Mouse (Mus musculus): ENCODE results near the gene 6030408B16Rik. TPM values are rescaled to one million over a fixed set of nuclear protein-coding genes. Genes with fewer than 3 reads are reported as not detected.
"Not testable (repeated sequence)": the region's sequence is repeated elsewhere in the genome, so short reads cannot be mapped to it uniquely, and the experiment has no call there.

The 6030408B16Rik gene
- polyA plus RNA-seq, 1 experiment: not detected

- peaks cover 10% of the 10 kb centered on the region for H3K9me3 ChIP-seq (ENCODE audit: control insufficient read depth, low read length)
- TF ChIP-seq GATA1 (IDR thresholded peaks at IDR 0.05; ENCODE audit: low read length) (no peak), TAL1 (IDR thresholded peaks at IDR 0.05; ENCODE audit: low read length) (no peak)
- H3K27me3 ChIP-seq (ENCODE audit: control insufficient read depth): peaks cover 5% of the 10 kb centered on the region
- no peaks in the 10 kb centered on the region for H3K4me1 ChIP-seq (ENCODE audit: control insufficient read depth)
- H3K36me3 ChIP-seq (ENCODE audit: control insufficient read depth): no peaks in the 10 kb centered on the region
- H3K4me3 ChIP-seq (replicated peaks): no peak overlapping the region
These were observed 29.6 kb downstream of the 6030408B16Rik start for GRCm38 (mm10) chr15:101322640-101323039.

GRCm38 (mm10) chr15:101323511-101323910 is 30.5 kb downstream of the 6030408B16Rik start:
- H3K36me3 ChIP-seq (ENCODE audit: control insufficient read depth): no peaks in the 10 kb centered on the region
- no peaks in the 10 kb centered on the region for H3K4me1 ChIP-seq (ENCODE audit: control insufficient read depth)
- H3K4me3 ChIP-seq (replicated peaks): no peak overlapping the region
- TF ChIP-seq TAL1 (IDR thresholded peaks at IDR 0.05; ENCODE audit: low read length): no peak
- no peak for TF ChIP-seq GATA1 (IDR thresholded peaks at IDR 0.05; ENCODE audit: low read length)
- H3K27me3 ChIP-seq (ENCODE audit: control insufficient read depth): peaks cover 3% of the 10 kb centered on the region; the same call in 1 of the 2 replicates
- H3K9me3 ChIP-seq (ENCODE audit: control insufficient read depth, low read length): peaks cover 10% of the 10 kb centered on the region

GRCm38 (mm10) chr15:101324409-101324808 is 31.4 kb downstream of the 6030408B16Rik start:
- H3K4me1 ChIP-seq (ENCODE audit: control insufficient read depth): not testable (repeated sequence)

GRCm38 (mm10) chr15:101325991-101326534 is 33.1 kb downstream of the 6030408B16Rik start:
- TF ChIP-seq TAL1 (IDR thresholded peaks at IDR 0.05; ENCODE audit: low read length) (no peak), GATA1 (IDR thresholded peaks at IDR 0.05; ENCODE audit: low read length) (no peak)
- no peaks in the 10 kb centered on the region for H3K36me3 ChIP-seq (ENCODE audit: control insufficient read depth)
- peaks cover 3% of the 10 kb centered on the region; the same call in 1 of the 2 replicates for H3K27me3 ChIP-seq (ENCODE audit: control insufficient read depth)
- H3K4me1 ChIP-seq (ENCODE audit: control insufficient read depth): no peaks in the 10 kb centered on the region
- no peak overlapping the region for H3K4me3 ChIP-seq (replicated peaks)
- H3K9me3 ChIP-seq (ENCODE audit: control insufficient read depth, low read length): peaks cover 10% of the 10 kb centered on the region

More at GRCm38 (mm10) chr15:101324409-101324808, 31.4 kb downstream of the 6030408B16Rik start:
- not testable (repeated sequence) for H3K36me3 ChIP-seq (ENCODE audit: control insufficient read depth); H3K4me3 ChIP-seq (replicated peaks); H3K27me3 ChIP-seq (ENCODE audit: control insufficient read depth)
- peaks cover 10% of the 10 kb centered on the region for H3K9me3 ChIP-seq (ENCODE audit: control insufficient read depth, low read length)

GRCm38 (mm10) chr15:101327282-101327681 is 34.3 kb downstream of the 6030408B16Rik start:
- H3K9me3 ChIP-seq (ENCODE audit: control insufficient read depth, low read length): peaks cover 10% of the 10 kb centered on the region
- no peak overlapping the region for H3K4me3 ChIP-seq (replicated peaks)
- TF ChIP-seq GATA1 (IDR thresholded peaks at IDR 0.05; ENCODE audit: low read length): no peak
- TF ChIP-seq TAL1 (IDR thresholded peaks at IDR 0.05; ENCODE audit: low read length): no peak
- H3K4me1 ChIP-seq (ENCODE audit: control insufficient read depth): no peaks in the 10 kb centered on the region
- no peaks in the 10 kb centered on the region for H3K36me3 ChIP-seq (ENCODE audit: control insufficient read depth)
- H3K27me3 ChIP-seq (ENCODE audit: control insufficient read depth): no peaks in the 10 kb centered on the region

- H3K36me3 ChIP-seq (ENCODE audit: control insufficient read depth): no peaks in the 10 kb centered on the region
- TF ChIP-seq TAL1 (IDR thresholded peaks at IDR 0.05; ENCODE audit: low read length) (no peak), GATA1 (IDR thresholded peaks at IDR 0.05; ENCODE audit: low read length) (no peak)
- peaks cover 5% of the 10 kb centered on the region for H3K9me3 ChIP-seq (ENCODE audit: control insufficient read depth, low read length)
- no peaks in the 10 kb centered on the region for H3K4me1 ChIP-seq (ENCODE audit: control insufficient read depth)
- no peak overlapping the region for H3K4me3 ChIP-seq (replicated peaks)
- H3K27me3 ChIP-seq (ENCODE audit: control insufficient read depth): no peaks in the 10 kb centered on the region
These were observed 36.0 kb downstream of the 6030408B16Rik start for GRCm38 (mm10) chr15:101328876-101329563.

- Histone ChIP-seq H3K4me3 (replicated peaks) (no peak overlapping the region), H3K36me3 (ENCODE audit: control insufficient read depth) (no peaks in the 10 kb centered on the region), H3K27me3 (ENCODE audit: control insufficient read depth) (no peaks in the 10 kb centered on the region), H3K9me3 (ENCODE audit: control insufficient read depth, low read length) (peaks cover 2% of the 10 kb centered on the region; the same call in 1 of the 2 replicates), H3K4me1 (ENCODE audit: control insufficient read depth) (no peaks in the 10 kb centered on the region)
- TF ChIP-seq GATA1 (IDR thresholded peaks at IDR 0.05; ENCODE audit: low read length) (no peak), TAL1 (IDR thresholded peaks at IDR 0.05; ENCODE audit: low read length) (no peak)
These were observed 36.5 kb downstream of the 6030408B16Rik start for GRCm38 (mm10) chr15:101329564-101329892.

- Histone ChIP-seq H3K4me3 (replicated peaks) (no peak overlapping the region), H3K9me3 (ENCODE audit: control insufficient read depth, low read length) (no peaks in the 10 kb centered on the region), H3K36me3 (ENCODE audit: control insufficient read depth) (no peaks in the 10 kb centered on the region), H3K27me3 (ENCODE audit: control insufficient read depth) (no peaks in the 10 kb centered on the region), H3K4me1 (ENCODE audit: control insufficient read depth) (no peaks in the 10 kb centered on the region)
- TF ChIP-seq TAL1 (IDR thresholded peaks at IDR 0.05; ENCODE audit: low read length) (no peak), GATA1 (IDR thresholded peaks at IDR 0.05; ENCODE audit: low read length) (no peak)
These were observed 38.1 kb downstream of the 6030408B16Rik start for GRCm38 (mm10) chr15:101331090-101331489.

GRCm38 (mm10) chr15:101332370-101332769 is 39.4 kb downstream of the 6030408B16Rik start:
- Histone ChIP-seq H3K4me1 (ENCODE audit: control insufficient read depth) (no peaks in the 10 kb centered on the region), H3K36me3 (ENCODE audit: control insufficient read depth) (no peaks in the 10 kb centered on the region), H3K4me3 (replicated peaks) (no peak overlapping the region), H3K27me3 (ENCODE audit: control insufficient read depth) (peaks cover 6% of the 10 kb centered on the region), H3K9me3 (ENCODE audit: control insufficient read depth, low read length) (no peaks in the 10 kb centered on the region)
- TF ChIP-seq TAL1 (IDR thresholded peaks at IDR 0.05; ENCODE audit: low read length): no peak
- no peak for TF ChIP-seq GATA1 (IDR thresholded peaks at IDR 0.05; ENCODE audit: low read length)

All from erythroblast, embryonic 14.5 days (primary cell).